In the genomic region with DNA sequence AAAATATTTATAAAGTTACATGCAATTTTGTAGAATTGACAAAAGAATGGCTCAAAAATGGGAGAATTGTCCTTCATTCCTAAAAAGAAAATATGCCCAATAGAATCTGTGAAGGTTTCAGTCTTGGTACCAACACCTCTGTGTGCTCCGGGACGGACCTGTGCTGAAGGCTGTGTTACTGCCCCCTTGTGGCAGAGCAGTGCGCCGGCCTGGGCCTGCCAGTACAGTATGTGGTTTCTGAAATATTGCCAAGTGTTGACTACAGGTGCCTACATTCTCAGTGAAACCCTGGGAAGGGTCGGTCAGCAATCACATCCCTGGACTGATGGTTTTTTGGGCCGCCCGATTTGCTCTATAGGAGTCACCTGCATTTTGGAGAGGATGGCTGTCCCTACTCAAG, we compare ENCODE assay signal across 9 mouse cellular contexts. TPM values are rescaled to one million over a fixed set of nuclear protein-coding genes. Genes with fewer than 3 reads are reported as not detected.
DNase-seq lines count a peak whose midpoint lies in the region; ATAC-seq and TF ChIP-seq lines count a peak whose summit lies in the region.
"Had no signal": no experiment of that assay in that cellular context is flagged by ENCODE, and none has a peak within 500 bp of the region (broad histone marks: within the 10 kb centered on the region; RNA-seq: fewer than 3 reads in every experiment).

No protein-coding gene starts in this region.

- TF ChIP-seq EP300 in lung, postnatal 0 days (IDR thresholded peaks at IDR 0.05), result no peak

- no peak overlapping the region for H3K4me2 ChIP-seq in forebrain, embryonic 15.5 days (replicated peaks)
- H3K4me2 ChIP-seq in lung, postnatal 0 days (replicated peaks; ENCODE audit: low read depth, low read length), result no peak overlapping the region
- H3K4me2 ChIP-seq: lung, embryonic 15.5 days had no signal

- peak; percentile 64 for ATAC-seq in forebrain, embryonic 15.5 days (replicated peaks)
- ATAC-seq in lung, postnatal 0 days, result peak; percentile 71

- H3K27ac ChIP-seq in forebrain, embryonic 15.5 days (replicated peaks), result no peak overlapping the region
- H3K27ac ChIP-seq in layer of hippocampus, adult 2 months, result no peak overlapping the region
- H3K27ac ChIP-seq in lung, postnatal 0 days (ENCODE audit: low read length), result no peak overlapping the region
- H3K27ac ChIP-seq: lung, embryonic 15.5 days had no signal

- WGBS in forebrain, embryonic 15.5 days, result 36% methylated on average over 7 of the region's 7 CpGs
- 28% methylated on average over 7 of the region's 7 CpGs for WGBS in lung, postnatal 0 days

- H3K9me3 ChIP-seq in forebrain, embryonic 15.5 days, result no peaks in the 10 kb centered on the region
- H3K9me3 ChIP-seq in lung, postnatal 0 days (ENCODE audit: low read length), result no peaks in the 10 kb centered on the region
- H3K9me3 ChIP-seq: lung, embryonic 15.5 days had no signal

- TF ChIP-seq CTCF in layer of hippocampus, adult 2 months (conservative IDR thresholded peaks at IDR 0.05), result peak; percentile 98
- peak; percentile 95 for TF ChIP-seq CTCF in lung, postnatal 0 days (IDR thresholded peaks at IDR 0.05)

- intact Hi-C loops in heart, postnatal 36 days (cut with DNase I), result loop anchor here (2.0 kb wide), 1 partner anchor 52 kb away; no protein-coding TSS in a partner anchor

- no peaks in the 10 kb centered on the region for H3K27me3 ChIP-seq in forebrain, embryonic 15.5 days
- H3K27me3 ChIP-seq in lung, postnatal 0 days (replicated peaks; ENCODE audit: insufficient read depth, low read length), result no peaks in the 10 kb centered on the region
- H3K27me3 ChIP-seq: lung, embryonic 15.5 days had no signal

- DNase-seq in MEL-GATA-1-ER (ENCODE audit: extremely low read depth, low read depth), result peak; percentile 29
- peak; percentile 85 for DNase-seq in cerebellum, adult 11 months
- peak; percentile 79 to 81 for DNase-seq in heart, postnatal 36 days
- DNase-seq in layer of hippocampus, adult 2 months (ENCODE audit: low spot score in 2 of 2), result peak; percentile 73 to 77
- peak; percentile 90 for DNase-seq in lung, postnatal 0 days (ENCODE audit: low spot score)
- DNase-seq in retina, postnatal 7 days (ENCODE audit: low read depth, low spot score), result peak; percentile 50
- DNase-seq in urinary bladder, postnatal 14 days (ENCODE audit: low spot score), result peak; percentile 87

- no peak overlapping the region for H3K4me3 ChIP-seq in forebrain, embryonic 15.5 days
- no peak overlapping the region for H3K4me3 ChIP-seq in layer of hippocampus, adult 2 months
- no peak overlapping the region for H3K4me3 ChIP-seq in lung, postnatal 0 days (ENCODE audit: low read depth, low read length)
- H3K4me3 ChIP-seq: lung, embryonic 15.5 days had no signal

- no peaks in the 10 kb centered on the region for H3K4me1 ChIP-seq in forebrain, embryonic 15.5 days
- H3K4me1 ChIP-seq in lung, postnatal 0 days (ENCODE audit: insufficient read depth, low read depth, low read length), result no peaks in the 10 kb centered on the region
- H3K4me1 ChIP-seq: lung, embryonic 15.5 days had no signal

- no peak overlapping the region for H3K9ac ChIP-seq in forebrain, embryonic 15.5 days (replicated peaks)
- H3K9ac ChIP-seq in lung, postnatal 0 days (replicated peaks; ENCODE audit: low read depth), result no peak overlapping the region
- H3K9ac ChIP-seq: lung, embryonic 15.5 days had no signal

- peaks cover 77% of the 10 kb centered on the region for H3K36me3 ChIP-seq in forebrain, embryonic 15.5 days
- peaks cover 40% of the 10 kb centered on the region for H3K36me3 ChIP-seq in lung, postnatal 0 days (ENCODE audit: insufficient read depth, low read length)

RNA-seq across cellular contexts. Expression of gene Map1lc3b, which starts 8.7 kb away (rescaled TPM):
- 394 and 395 TPM in 2 replicates for polyA plus RNA-seq in forebrain, embryonic 15.5 days (2015; fragmentation: Nextera tagmentation; extraction: Ambion mirVana)
- 100 to 1,000 TPM; 266 to 268 TPM for total RNA-seq in heart, postnatal 36 days (2021)
- total RNA-seq in layer of hippocampus, adult 2 months (2021), result 100 to 1,000 TPM; 166 to 172 TPM
- polyA plus RNA-seq in lung, postnatal 0 days (2015; fragmentation: Nextera tagmentation; extraction: Ambion mirVana), result 411 and 449 TPM in 2 replicates

RNA-seq across cellular contexts. Expression of gene Fbxo31, which starts 20.3 kb away (rescaled TPM):
- 31.0 and 32.4 TPM in 2 replicates for polyA plus RNA-seq in forebrain, embryonic 15.5 days (2015; fragmentation: Nextera tagmentation; extraction: Ambion mirVana)
- total RNA-seq in heart, postnatal 36 days (2021), result 100 to 1,000 TPM; 122 to 133 TPM
- total RNA-seq in layer of hippocampus, adult 2 months (2021), result 100 to 1,000 TPM; 110 to 116 TPM
- 12.1 and 13.9 TPM in 2 replicates for polyA plus RNA-seq in lung, postnatal 0 days (2015; fragmentation: Nextera tagmentation; extraction: Ambion mirVana)

RNA-seq across cellular contexts. Expression of gene Zcchc14, which starts 53.8 kb away (rescaled TPM):
- 36.7 and 39.2 TPM in 2 replicates for polyA plus RNA-seq in forebrain, embryonic 15.5 days (2015; fragmentation: Nextera tagmentation; extraction: Ambion mirVana)
- total RNA-seq in heart, postnatal 36 days (2021), result 10 to 100 TPM; 25.3 to 33.1 TPM
- total RNA-seq in layer of hippocampus, adult 2 months (2021), result 10 to 100 TPM; 92.5 to 93.2 TPM
- 11.1 and 14.7 TPM in 2 replicates for polyA plus RNA-seq in lung, postnatal 0 days (2015; fragmentation: Nextera tagmentation; extraction: Ambion mirVana)

RNA-seq across cellular contexts. Expression of gene 1700018B08Rik, which starts 54.8 kb away (rescaled TPM):
- not detected in 2 replicates for polyA plus RNA-seq in forebrain, embryonic 15.5 days (2015; fragmentation: Nextera tagmentation; extraction: Ambion mirVana)
- not detected for total RNA-seq in heart, postnatal 36 days (2021)
- total RNA-seq in layer of hippocampus, adult 2 months (2021), result not detected
- not detected in 2 replicates for polyA plus RNA-seq in lung, postnatal 0 days (2015; fragmentation: Nextera tagmentation; extraction: Ambion mirVana)
- polyA plus RNA-seq: lung, embryonic 15.5 days had no signal

Comparison
In these comparisons a context has a peak if more than half of its experiments do, and no peak if none do; other contexts are left out.
1. DNase-seq: peak in every context shown above with its lines; median percentile 90 in lung, postnatal 0 days; 87 in urinary bladder, postnatal 14 days; 85 in cerebellum, adult 11 months; 80 in heart, postnatal 36 days; 75 in layer of hippocampus, adult 2 months; 50 in retina, postnatal 7 days; 29 in MEL-GATA-1-ER.